Mouse (Mus musculus): ENCODE data around the gene Slc6a19.

- TF ChIP-seq POLR2A (IDR thresholded peaks at IDR 0.05; ENCODE audit: low read depth, low read length) (no peak), CTCF (IDR thresholded peaks at IDR 0.05; ENCODE audit: extremely low read depth, insufficient read length, insufficient replicate concordance, low read depth, low read length) (no peak)
Measured at GRCm38 (mm10) chr13:73699714-73700113, 5.0 kb downstream of the Slc6a19 start.

Measured in small intestine, adult 2 months (tissue).